Mouse (Mus musculus) layer of hippocampus, postnatal 14 days (tissue): Measurements from ENCODE around the gene Agt. TPM values are rescaled to one million over a fixed set of nuclear protein-coding genes. Genes with fewer than 3 reads are reported as not detected.
A peak's percentile ranks its signal among the peaks of the same experiment; 100 is the strongest.

Source experiments
- DNase-seq, 2 experiments: peaks; one replicate each; pipeline ENCODE4 v3.0.0; 2021 to 2022; ENCODE audit warnings: low spot score in 2 of 2, mixed read lengths in 1 of 2
- long read RNA-seq, 2 experiments: library from polyadenylated mRNA; stranded (forward); transcript quantifications; one replicate each; pipeline ENCODE4 v2.0.0; 2021
- total RNA-seq, 2 experiments: library from RNA; stranded (reverse); gene quantifications; 2 replicates each; pipeline ENCODE4 v1.2.3; 2021

The Agt gene
- total RNA-seq = 10 to 100 TPM; 56.4 to 82.1 TPM
- long read RNA-seq, experiment 1, transcript Agt-201 (5 exons, 1,891 nt) = major isoform, 63 of 89 reads
- long read RNA-seq, experiment 1, partial matches to known transcripts = 22 of 89 reads
- long read RNA-seq, experiment 1, other reads (novel, unspliced or antisense) = 4 of 89 reads
- long read RNA-seq, experiment 2, transcript Agt-201 (5 exons, 1,891 nt) = major isoform, 54 of 72 reads
- long read RNA-seq, experiment 2, partial matches to known transcripts = 13 of 72 reads
- long read RNA-seq, experiment 2, other reads (novel, unspliced or antisense) = 5 of 72 reads

DNA sequence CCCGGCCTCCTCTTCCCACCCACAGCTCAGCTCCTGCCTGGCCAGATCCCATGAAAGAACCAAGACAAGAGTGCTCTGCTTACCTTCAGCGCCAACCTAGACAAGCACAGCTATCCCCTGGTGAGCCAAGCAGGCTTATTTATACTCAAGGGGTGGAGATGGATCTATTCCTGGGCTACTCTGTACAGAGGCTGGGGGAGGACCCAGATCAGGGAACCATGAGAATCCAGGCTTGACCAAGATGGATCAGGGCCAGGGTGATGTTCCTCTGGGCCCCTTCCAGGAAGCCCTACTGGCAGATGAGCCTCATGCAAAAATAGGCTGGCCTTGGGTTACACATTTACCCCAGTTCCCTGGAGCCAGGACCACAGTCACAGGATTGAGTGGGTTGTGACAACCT, at the start of gene Agt:
Gene Agt, minus strand, starts transcription at position 114 of the 400 bp plus-strand sequence.
- no peak for DNase-seq

DNA sequence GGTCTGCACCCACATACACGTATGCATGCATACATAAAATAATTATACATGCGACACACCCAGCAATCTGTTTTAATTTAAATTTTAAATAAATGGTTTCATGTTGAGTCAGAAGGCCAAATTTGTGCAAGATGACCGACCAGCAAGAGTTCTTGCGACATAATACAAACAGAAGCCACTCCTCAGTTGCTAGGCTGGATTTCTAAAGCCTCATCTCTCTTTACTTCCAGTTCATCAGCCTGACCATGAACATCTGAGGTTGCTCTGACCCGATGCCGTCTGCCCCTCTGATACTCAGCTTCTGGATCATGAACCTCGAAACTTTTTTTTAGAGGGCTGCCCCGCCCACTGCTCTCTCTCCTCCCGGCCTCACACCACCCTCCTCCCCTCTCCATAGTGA, 48.7 kb upstream of the Agt start:
- DNase-seq = no peak

DNA sequence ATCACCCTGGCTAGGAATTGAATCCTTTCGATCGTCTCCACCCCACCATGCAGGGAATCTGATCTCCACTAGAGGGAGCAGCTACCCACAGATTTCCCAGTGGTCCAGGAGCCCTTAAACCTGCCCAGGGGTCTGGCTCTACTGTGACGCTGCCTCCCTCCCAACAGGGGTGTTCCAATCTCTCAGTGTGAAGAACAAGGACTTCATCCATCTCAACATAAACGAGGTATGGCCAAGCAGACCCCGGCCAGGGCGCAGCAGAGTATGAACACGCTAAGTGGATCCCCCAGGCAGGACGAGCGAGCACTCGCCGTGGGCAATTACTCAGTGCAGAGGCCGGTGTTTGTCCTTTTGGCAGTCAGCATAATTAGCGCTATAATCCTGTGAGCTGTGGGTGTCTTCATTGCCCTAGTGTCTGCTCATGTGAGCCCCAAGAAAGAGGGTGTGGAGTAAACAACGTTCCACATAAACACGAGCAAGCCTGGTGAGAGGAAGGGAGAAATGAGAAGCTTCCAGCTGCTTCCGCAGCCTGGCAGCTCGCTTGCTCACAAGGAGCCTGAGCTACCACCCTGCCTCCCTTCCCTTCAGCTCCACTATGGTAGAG, 47.9 kb upstream of the Agt start:
- peak; percentile 91 to 92 for DNase-seq

DNA sequence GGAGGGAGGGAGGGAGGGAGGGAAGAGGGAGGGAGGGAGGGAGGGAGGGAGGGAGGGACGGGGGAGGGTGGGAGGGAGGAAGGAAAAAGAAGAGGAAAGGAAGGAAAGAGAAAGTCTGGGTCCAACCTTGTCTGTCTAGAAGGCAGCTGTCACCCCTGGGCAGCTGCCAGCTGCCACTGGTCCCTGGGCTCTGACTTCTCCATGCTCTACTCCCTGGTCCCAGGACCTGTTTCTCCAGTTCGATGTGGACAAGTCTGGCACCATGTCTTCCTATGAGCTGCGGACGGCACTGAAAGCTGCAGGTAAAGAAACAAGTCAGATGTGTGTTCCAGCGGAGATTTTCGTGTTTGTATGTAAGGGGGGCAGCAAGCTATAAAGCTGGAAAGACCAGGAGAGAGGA, 44.8 kb upstream of the Agt start:
- no peak for DNase-seq

DNA sequence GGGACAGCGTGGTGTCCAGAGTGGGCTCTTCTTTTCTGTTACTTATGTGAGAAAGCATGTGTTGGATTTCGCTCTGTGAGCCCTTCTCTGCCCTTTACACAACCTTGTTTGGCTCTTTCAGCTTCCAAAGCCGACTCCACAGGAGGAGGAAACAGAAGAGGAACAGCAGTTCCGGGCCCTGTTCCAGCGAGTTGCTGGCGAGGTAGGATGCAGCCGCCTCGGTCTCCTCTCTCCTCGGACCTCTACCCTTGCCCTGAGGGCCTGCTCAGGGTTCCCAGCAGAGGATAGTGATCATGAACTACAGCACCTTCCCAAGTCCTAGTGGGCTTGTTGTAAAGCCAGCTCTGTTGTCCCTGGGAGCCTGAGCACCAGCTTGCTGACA, 39.5 kb upstream of the Agt start:
- no peak for DNase-seq

DNA sequence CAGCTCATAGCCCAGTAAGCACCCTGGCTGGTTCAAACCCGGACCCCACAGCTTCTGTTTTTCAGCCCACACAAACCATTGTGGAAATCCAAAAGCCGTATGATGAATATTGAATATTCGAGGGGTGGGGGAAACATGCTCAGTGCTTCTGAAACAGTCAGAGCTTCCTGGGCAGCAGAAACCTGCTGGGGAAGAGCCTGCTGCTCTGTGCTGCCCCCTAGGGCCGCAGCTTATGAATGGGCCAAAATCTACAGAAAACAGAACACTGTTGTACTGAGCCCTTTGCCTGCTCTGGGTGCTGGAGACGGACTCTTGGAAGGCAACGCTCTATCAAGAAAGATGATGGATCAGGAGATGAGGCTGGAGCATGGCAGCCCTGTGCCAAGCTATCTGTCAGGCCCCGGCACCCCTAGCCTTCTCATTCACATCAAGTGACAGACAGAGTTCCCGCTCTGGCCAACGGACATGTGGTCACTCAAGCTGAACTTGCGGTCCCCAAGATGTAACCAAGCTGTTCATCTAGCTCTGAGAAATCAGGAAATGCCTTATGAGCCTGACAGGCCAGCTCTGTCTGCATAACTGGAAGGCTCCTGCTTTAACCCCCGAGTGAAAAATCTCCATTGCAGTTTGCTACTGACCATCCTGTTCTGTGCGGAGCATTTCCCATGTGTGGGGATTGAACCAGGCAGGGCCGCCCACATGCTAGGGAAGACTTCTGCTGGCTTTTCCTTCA, 38.9 kb upstream of the Agt start:
- no peak for DNase-seq

DNA sequence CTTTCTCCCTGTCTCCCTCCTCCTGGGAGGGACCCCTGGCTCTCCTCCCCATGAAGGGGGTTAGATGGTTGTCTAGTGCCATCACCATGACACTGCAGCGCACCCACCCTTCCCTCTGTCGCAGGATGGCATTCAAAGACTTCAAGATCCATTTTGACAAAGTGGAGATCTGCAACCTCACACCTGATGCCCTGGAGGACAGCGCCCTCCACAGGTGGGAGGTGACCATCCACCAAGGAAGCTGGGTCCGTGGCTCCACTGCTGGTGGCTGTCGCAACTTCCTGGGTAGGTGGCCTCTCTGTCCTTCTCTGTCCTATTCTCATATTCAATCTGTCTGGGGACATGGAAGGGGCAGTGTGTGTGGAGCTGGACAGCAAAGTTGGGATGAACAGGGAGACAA, 34.6 kb upstream of the Agt start:
- DNase-seq = no peak

DNA sequence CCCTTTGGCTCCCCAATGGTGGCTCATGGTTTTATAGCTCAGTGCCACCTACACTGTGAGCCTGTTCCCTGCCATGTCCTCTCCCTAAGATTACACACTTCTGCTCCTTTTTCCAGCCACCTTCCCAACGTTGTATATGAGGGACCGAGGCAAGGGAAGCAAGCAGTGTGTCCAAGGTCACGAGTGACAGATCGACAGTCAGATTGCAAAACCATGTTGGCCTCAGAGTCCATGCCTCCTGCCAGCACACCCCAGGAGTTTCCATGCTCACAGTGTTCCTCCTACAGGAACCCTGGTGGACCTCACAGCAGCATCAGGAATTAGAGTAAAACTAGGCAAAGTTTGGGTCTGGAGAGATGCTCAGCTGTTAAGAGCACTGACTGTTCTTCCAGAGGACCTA, 19.9 kb upstream of the Agt start:
- no peak for DNase-seq

DNA sequence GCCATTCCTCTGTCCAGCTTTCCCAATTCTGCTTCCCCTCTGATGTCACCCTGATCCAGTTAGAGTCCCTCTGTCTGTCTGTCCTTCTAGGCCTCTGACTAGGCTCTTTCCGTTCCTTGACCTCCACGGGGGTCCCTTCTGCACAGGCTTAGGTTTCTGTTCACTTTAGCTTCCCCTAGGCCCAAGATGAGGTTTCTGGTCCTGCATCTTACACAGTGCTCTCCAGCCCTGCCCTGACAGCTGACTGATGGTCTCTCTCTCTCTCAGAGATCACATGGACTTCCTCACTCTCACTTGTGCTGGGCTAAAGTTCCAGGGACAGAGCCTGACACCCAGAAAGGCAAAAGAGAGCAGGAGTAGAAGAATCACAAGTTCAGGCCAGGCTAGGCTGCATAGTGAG, 17.1 kb upstream of the Agt start:
- DNase-seq = no peak

DNA sequence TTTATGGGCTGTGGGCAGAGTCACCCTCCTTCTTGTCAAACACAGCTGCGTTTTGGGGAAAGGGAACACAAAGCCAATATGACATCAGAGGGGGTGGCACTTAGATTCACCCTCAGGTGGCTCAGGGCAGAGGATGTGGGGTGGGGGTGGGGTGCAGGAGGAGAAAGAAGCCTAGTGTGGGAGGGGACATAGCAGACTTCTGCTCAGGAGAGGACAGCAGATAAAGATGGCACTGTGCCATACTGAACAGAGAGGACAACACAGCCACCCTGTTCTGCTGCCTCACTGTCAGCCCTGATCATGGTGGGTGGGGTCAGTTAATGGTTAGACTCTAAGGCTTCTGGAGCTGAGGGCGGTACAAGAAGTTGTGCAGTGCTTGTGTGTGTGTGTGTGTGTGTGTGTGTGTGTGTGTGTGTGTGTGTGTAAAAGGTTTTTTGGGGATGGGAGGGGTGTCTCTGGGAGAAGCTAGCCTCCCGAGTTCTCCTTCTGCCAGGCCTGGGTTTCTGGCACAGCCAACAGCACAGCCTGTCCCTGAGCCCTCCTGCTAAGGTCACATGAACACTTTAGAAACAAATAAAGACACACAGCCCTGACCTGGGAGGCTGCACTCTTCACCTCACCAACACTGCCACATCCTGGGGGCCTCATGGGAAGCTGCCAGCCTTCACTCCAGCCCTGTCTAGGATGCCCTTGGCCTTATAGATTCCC, 16.4 kb upstream of the Agt start:
- DNase-seq = peak in 1 of 2 experiments; percentile 44

DNA sequence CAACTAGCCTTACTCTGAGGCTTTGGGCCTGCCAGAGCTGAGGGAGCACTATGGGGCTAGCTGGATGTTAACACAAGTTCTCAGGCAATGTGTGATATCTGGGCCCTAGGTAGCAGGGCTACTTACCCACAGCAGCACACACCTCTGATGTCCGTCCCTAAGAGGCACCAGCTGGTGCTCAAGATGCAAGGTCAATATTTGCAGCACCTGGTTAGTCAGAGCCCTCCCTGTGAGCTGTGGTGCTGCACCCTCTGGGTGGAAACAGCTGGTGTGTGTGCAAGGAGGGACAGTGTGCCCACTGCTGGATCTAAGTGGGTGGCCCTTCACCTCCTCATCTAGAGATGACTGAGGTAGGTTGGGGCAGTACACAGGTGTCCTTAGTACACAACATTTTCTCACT, 7.2 kb upstream of the Agt start:
- DNase-seq = no peak

DNA sequence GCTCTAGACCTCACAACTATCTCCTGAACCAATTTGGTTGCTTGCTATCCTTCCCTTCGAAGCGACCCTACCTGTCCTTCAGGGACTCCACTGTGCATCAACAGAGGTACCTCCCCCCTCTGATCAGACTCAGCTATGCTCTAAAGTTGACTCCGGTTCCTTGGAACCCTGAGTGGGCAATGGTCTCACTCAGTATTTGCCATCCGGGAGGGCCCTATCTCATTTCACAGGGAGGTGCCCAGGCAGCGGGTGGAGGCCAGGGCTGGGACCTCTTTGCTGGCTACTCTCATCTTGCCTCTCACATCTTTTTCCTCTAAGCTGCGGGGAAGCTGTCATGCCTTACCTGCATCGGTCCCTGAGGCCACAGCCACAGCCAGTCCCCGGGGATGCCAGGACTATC, 6.3 kb upstream of the Agt start, which contains the start of gene Capn9:
Gene Capn9, plus strand, starts transcription at position 301 of the 400 bp plus-strand sequence.
- no peak for DNase-seq

DNA sequence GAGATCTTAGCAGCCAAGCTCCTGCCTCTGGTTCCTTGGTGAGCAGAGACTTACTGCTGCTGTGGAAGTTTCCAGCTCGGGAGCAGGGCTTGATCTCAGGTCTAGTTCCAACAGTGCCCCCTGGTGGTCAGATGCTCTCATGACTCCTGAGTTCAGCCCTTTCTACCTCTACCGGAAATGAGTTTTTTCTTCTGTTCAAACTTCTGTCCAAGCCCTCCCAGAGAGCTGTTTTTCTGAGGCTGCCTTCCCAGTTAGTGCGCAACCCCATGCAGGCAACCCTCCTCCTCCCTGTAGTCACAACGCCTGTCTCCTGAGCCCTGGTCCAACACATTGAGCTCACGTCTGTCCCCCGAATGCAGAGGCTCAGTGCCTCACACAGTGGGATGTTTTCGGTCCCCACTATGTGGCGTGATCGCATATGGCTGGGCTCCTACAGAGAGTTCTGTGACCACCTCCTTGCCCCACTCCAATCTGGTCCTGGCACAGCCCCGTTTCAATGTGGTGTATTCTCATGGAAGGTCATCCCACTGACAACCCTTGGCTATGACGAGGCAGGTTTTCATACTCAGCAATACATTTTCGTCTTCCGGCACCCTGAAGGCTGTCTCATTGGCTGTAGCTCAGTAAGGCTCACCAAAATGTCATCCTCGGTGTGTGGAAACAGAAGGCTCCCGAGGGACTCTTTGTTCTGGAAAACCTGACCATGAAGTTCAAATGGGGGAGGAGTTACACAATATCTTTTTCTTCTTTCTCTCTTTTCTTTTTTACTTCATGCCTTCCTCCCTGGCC, 4.2 kb upstream of the Agt start:
- peak; percentile 89 to 95 for DNase-seq

DNA sequence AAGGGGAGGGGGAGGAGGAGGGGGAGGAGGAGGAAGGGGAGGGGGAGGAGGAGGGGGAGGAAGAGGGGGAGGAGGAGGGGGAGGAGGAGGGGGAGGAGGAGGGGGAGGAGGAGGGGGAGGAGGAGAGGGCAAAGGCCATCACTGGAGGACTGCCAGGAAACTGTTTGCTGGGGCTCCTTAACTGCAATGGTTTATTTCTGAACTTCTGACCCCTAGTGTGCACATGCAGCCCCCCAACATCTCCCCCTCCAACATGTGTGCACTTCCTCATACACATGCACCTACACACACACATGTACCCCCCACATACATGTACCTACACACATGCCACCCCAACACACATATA, 2.9 kb upstream of the Agt start:
- DNase-seq = no peak

DNA sequence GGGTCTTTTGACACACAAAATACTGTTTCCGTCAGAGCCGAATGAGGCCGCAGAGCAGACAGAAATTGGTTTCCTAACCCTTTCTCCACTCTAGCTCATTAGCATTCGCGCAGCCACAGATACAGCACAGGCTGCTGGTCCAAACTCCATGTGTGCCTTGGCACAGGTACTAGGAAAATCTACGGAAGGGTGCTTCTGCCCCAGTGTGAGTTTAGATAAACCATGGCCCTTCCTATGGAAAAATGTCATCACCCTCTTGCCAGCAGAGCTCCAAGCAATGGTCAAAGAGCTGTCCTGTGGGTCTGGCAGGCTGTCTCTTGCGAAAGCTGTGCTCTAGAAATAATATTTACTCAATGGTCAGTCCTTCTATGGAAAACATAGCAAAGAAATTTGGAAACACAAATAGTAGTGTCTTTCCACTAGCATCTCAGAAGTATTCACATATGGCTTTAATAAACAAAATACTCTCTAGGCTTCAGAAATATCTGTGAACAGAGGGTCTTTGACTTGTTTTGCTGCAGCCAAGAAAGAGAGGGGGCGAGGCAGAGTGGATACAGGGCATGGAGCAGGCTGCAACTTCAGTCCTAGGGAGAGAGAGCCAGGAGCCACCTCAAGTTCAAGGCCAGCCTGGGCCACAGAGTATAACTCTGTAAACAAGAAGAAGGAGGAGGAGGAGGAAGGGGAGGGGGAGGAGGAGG, 2.4 kb upstream of the Agt start:
- no peak for DNase-seq

DNA sequence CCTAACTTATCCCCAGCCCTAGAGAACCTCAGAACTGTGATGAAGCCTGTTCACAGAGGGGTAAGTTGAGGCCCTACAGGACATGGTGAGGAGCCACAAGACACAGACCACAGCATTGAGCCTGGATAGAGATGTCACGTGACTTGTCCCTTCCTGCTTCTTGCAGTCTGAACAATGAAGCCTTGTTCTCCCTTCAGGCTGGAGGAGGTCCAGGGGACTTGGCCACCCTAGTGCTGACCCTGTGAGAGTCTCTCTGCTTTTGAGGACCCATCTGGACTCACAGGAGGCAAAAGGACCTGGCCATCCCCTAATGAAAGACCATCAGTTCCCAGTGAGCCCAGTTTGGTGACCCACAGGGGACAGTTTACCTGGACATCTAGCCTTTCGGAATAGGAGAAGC, 406 bp downstream of the Agt start:
- DNase-seq = peak in 1 of 2 experiments; percentile 60

DNA sequence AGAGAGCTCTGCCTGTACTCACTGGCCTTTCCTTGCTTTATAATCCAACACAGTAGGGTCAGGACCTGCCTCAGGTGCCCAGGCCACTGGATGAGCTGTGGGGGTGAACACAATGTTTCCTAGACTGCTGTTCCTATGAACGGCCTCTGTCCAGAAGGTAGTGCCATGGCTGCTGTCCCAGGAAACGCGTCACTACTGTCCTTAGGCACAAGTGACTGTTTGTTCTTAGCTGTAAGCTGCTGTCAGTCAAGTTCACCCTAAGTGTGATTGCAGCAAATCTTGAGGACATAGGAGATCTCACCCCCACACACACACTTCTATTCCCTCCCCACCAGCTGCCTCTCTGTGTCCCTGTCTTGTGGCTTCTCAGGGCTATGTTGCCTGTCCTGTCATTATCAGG, 1.9 kb downstream of the Agt start:
- no peak for DNase-seq

DNA sequence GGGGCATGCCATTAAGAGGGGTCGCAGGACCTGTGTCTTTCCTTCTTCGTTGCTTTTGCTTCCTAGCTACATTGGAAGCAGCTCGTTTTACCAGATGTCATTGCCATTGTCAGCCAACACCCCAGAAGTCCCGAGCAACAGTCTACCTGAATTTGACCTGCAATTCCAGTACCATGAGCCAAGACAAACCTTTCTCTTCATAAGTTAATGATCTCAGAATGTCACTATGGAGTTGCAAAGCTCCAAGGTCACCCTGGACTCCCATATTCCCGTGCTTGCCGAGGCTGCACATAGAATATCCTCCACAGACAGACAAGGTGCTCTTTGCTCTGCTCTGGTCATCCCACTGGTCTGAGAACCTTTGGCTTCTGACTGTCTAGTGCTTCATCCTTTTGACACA, 2.4 kb downstream of the Agt start:
- no peak for DNase-seq

DNA sequence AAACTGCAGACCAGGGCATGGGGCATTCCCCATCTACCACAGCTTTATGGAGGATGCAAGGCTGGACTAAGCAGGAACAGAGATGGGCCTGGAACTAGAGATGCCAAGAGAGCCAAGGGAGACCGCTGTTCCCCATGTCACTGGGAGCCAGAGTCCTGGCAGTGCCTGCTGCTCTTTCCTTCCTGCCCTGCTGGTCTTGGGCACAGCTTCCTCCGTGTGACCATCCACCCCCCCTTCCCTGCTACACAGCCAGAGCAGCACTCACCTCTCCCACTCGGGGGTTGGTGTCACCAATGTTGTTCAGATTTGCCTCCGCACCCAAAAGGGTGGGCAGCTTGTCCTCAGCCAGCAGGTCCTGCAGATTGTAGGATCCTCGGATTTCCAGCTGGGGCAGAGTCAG, 12.0 kb downstream of the Agt start:
- no peak for DNase-seq

DNA sequence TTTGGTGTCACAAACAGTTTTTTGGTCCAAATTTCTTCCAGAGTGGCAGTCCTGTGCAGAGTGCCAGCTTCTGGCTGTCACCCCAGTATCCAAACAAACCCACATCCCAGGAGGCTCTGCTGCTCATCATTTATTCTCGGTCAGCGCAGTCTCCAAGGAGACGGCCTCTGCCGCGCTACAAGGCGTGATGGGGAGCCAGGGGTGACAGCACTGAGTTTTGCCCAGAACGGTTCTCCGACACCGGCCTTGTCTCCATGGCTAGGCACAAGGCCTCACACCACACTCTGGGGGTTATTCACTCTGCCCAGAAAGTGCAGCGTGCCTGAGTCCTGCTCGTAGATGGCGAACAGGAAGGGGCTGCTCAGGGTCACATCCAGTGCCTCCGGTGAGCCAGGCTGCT, 12.8 kb downstream of the Agt start:
- DNase-seq = peak; percentile 65 to 87

DNA sequence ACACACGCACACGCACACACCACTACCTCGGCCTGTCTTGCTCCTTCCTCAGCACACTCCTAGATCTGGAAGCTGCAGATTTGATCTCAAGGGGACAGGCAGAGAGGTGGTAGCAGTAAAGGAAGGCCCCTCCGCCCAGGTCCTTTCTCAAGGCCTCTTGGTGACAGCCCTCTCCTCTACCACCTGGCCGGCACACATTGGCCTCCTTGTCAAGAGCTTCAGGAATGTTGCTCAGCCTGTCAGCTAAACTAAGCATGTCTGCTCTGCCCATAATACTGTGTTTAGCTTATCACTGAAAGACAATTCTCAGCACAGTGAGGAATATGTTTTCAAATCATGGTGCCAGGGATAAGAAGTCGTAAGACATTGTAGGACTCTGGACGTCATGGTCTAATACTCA, 13.3 kb downstream of the Agt start:
- DNase-seq = no peak
